Mouse (Mus musculus) erythroid progenitor cell, adult 5-6 weeks (primary cell): ENCODE measurements around the gene Oaf. TPM values are rescaled to one million over a fixed set of nuclear protein-coding genes. Genes with fewer than 3 reads are reported as not detected.
A peak's percentile ranks its signal among the peaks of the same experiment; 100 is the strongest.

Source experiments
- ATAC-seq: replicated peaks from 2 replicates; pipeline ENCODE4 v1.8.0; 2016; ENCODE audit warnings: moderate number of reproducible peaks, mild to moderate bottlenecking, moderate TSS enrichment, inconsistent platforms; ENCODE audit not compliant: poor library complexity, low FRiP score, severe bottlenecking
- total RNA-seq, 2 experiments: library from RNA; stranded (forward) in 1 of 2; stranded (reverse) in 1 of 2; fragments of 150-400 nt in 1 of 2; fragments of 186-747, 209-891 nt in 1 of 2; gene quantifications; 2 replicates each; pipeline versions ENCODE4 v1.2.3 to v1.2.4; 2015 to 2017; ENCODE audit warnings: low replicate concordance in 2 of 2

Oaf gene
- 8.3 and 38.6 TPM in 2 replicates for total RNA-seq (2015; ENCODE audit: low replicate concordance)
- 5.1 and 14.5 TPM in 2 replicates for total RNA-seq (2017; ENCODE audit: low replicate concordance)

- peak; percentile 73 for ATAC-seq
Measured at GRCm38 (mm10) chr9:43239712-43240593, at the start of gene Oaf. Gene Oaf (minus strand): TSS chr9:43239911.

GRCm38 (mm10) chr9:43286870-43287269 is 47.2 kb upstream of the Oaf start:
- 0 out of 2 replicates have a peak, but pooled peaks have one; percentile 48 for ATAC-seq

GRCm38 (mm10) chr9:43285281-43285680 is 45.6 kb upstream of the Oaf start:
- no peak for ATAC-seq

DNA sequence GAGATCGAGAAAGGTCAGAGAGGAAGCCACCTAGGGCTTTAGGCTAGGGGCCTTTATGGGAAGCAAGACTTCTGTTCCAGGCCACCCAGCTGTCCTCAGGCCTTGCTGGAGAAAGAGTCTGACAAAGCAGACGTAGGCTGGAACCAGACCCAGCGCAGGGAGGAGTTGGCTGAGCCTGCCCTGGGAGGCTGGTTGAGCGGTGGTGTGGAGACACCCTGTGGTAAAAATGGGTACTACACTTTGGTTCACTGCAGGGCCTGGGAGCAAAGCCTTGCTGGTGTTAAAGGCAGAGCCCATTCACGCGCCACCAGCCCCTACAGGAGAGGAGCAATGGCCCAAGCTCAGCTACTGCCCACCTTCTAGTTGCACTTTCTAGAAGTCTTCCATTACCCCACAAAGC is 44.6 kb upstream of the Oaf start:
- peak; percentile 79 for ATAC-seq

- ATAC-seq, result no peak
Measured at GRCm38 (mm10) chr9:43273735-43274134, 34.0 kb upstream of the Oaf start.

DNA sequence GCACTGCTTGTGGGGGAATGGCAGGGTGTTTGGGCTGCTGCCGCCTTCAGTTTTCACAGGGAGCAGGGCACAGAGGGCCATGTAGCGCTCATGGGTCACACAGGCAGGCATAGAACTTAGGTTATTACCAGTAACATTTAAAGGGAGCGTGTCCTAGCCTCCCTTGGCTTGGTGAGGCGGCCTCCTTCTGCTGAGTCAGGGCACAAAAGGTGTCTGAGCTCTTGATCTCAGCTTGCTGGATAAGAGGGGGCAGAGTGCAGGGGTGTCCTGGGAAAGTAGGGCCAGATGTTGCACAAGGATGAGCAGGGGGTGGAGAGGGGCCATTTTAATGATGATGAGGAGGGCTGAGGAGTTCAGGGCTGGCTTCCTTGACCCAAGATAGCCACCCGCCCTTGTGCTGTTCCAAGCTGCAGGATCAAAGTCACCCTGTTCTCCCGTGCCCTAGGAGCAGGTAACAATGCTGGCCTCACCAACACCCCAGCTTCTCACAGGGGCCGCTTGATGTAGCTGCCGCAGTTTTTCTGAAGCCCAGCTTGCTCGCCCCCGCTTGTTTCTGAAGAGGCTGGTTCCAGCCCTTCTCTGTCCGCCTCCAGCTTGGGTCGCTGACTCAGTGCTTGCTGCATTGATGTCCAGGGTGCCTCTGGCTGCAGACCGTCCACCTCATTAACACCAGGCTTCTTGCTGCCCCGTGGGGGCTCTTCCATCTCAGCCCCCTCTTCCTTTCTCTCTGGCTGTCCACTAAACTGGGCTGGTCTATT is 32.2 kb upstream of the Oaf start:
- no peak for ATAC-seq

GRCm38 (mm10) chr9:43270723-43271252 is 31.1 kb upstream of the Oaf start:
- no peak for ATAC-seq

DNA sequence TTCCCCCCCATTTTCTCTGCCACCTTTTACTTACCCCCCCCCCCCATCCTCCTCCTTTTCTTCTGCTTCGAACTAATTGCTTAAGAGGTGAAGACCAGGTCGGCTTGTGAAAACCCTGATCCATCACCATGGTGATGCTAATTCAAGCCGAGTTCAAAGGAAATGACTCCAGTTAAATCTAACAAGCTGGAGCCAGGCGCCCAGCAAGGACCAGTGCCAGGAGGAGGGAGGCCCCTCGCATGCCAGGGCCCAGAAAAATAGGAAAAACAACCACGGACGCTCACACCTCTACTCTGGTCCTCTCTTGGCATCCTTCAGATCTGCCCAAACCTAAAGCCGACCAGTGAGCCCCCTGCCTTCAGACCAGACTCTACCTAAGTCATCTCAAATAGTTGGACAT is 29.5 kb upstream of the Oaf start:
- ATAC-seq, result no peak

DNA sequence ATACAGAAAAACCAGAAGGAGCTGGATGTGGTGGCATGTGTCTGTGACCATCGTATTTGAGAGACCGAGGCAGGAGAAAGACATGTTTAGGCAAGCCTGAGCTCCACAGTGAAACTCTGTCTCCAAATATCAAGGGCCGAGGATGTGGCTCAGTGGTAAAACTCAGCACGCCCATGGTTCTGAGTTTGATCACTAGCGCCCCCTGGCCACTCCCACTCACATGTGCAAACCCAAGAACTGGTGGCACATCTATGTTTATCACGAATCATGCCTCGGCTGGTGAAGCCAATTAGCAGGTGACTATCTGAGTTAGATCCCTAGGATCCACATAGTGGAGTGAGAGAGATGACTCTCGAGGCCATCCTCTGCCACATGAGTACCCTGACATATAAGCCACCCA is 27.6 kb upstream of the Oaf start:
- ATAC-seq, result peak; percentile 81

- no peak for ATAC-seq
Measured at GRCm38 (mm10) chr9:43265194-43265593, 25.5 kb upstream of the Oaf start.

DNA sequence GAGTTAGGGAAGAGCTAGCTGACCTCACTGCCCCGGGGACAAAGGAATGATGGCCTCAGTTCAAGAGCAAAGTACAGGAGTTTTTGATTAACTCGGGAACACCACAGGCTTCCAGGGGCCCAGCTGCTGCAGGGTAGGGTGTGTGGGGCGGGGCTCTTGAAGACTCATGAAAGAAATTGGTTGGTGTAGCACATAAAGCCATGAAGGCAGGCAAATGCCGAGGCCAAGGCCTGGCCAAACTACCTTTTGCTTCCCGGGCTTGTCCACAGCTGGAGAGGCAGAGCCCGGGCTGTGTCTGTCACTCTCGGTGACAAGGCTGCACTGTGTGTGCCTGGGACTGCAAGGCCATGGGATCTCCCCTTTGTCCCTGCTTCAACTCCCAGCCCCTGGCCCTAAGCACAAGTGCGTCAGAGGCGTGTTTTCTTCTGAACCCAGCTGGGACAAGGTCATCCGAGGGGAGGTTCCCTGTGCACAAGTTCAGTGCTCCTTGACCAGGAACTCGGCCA is 24.3 kb upstream of the Oaf start:
- no peak for ATAC-seq

DNA sequence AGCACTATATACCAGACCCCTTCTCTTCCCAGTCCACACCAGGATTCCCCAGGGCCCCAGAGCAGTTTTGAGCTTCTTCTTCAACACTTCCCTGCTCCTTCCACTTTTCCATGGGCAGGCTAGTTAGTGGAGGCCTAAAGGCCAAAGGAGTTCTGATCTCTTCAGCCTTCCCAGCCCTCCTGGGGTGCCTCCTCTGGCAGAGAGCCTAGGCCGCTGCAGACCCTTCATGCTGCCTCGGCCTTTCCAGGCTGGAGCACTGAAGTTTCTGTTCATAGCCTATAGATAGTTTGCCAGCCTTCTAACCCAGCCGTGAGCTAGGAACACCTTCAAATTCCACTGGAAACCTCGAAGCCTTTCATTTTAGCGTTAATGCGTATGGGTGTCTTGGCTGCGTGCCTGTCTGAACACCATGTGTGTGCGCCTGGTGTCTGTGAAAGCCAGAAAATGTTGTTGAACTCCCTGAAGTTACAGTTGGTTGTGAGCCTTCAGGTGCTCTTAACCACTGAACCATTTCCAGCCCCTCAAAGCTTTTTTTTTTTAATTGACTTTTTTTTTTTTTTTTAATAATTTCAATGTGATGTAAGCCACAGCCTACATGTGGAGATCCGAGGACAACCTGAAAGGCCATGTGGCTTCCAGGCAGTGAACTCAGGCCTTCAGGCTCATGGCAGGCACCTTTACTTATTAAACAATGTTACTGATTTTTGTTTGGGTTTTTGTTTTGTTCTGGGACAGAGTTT is 23.3 kb upstream of the Oaf start:
- no peak for ATAC-seq

GRCm38 (mm10) chr9:43262390-43262789 is 22.7 kb upstream of the Oaf start:
- ATAC-seq, result no peak

GRCm38 (mm10) chr9:43261941-43262340 is 22.2 kb upstream of the Oaf start:
- ATAC-seq, result no peak

- no peak for ATAC-seq
Measured at GRCm38 (mm10) chr9:43261124-43261907, 21.6 kb upstream of the Oaf start.

DNA sequence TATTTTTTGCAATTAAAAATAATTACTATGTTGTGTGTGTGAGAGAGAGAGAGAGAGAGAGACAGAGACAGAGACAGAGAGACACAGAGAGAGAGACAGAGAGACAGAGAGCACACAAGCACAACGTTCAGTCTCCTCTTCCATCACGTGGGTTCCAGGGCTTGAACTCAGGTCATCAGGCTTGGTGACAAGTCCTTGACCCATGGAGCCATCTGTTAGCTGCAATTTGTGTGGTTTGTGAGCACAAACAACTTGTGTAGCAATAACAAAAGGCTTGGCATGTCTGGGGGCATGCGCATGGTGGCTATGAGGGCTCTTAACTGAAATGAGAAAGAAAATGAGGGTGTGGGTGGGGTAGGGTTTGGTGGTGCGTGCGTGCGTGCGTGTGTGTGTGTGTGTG is 20.9 kb upstream of the Oaf start:
- no peak for ATAC-seq

- no peak for ATAC-seq
Measured at GRCm38 (mm10) chr9:43253271-43253681, 13.6 kb upstream of the Oaf start.

DNA sequence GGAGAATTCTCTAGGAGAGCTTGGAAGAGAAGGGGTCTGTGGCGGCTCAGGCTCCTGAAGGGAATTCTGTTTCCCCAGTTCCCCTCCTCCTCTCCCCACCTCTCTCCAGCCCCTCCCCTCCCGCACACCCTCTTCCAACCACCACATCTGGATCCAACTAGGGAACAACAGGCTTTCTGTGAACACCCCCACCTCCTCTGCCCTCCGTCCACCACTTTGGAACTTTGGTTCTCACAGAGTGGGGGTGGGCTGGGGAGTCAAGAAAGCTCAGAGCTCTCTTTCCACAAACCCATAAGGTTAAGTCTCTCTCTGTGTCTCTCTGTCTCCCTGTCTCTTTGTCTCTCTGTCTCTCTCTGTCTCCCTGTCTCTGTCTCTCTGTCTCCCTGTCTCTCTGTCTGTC is 13.1 kb upstream of the Oaf start:
- no peak for ATAC-seq

DNA sequence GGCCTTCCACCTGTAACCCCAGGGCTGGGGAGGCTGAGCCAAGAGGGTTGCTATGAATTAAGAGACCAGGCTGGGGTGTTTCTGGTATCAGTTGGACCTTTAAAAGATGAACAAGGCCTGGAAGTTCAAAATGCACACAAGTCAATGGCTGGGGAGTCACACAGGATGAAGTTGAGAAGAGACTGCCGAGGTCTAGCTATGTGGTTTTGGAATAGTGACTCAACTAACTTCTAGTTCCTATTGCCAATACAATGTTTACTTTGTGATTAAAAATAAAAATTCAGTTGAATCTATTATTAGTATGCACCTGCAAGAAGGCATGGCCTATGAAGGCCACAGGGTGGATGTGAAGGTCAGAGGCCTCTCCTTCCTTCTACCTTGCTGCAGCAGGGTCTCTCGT is 12.1 kb upstream of the Oaf start:
- ATAC-seq, result no peak
